Mouse (Mus musculus) heart, embryonic 12.5 days (tissue): ENCODE measurements around the gene Trpm3. TPM values are rescaled to one million over a fixed set of nuclear protein-coding genes. Genes with fewer than 3 reads are reported as not detected.

Experiments used
- ATAC-seq: fragments of 200-750 bp; cut with Nextera tagmentation; 2 replicates; pipeline ENCODE4 v1.8.0; 2017; ENCODE audit warnings: moderate TSS enrichment, moderate library complexity; ENCODE audit not compliant: insufficient number of reproducible peaks, low FRiP score
- H3K27ac ChIP-seq: fragments of 300-500 bp; sonication (generic); 2 replicates; pipeline ENCODE4 v1.5.1; 2016; ENCODE audit warnings: mild to moderate bottlenecking, moderate library complexity; ENCODE audit not compliant: poor library complexity, severe bottlenecking
- H3K27me3 ChIP-seq: fragments of 300-500 bp; sonication (generic); replicated peaks from 2 replicates; pipeline ENCODE4 v1.6.1; 2016; ENCODE audit warnings: mild to moderate bottlenecking, moderate library complexity
- H3K36me3 ChIP-seq: fragments of 300-500 bp; sonication (generic); 2 replicates; pipeline ENCODE4 v1.6.1; 2016; ENCODE audit warnings: mild to moderate bottlenecking, moderate library complexity
- H3K4me1 ChIP-seq: fragments of 300-500 bp; sonication (generic); replicated peaks from 2 replicates; pipeline ENCODE4 v1.6.1; 2016; ENCODE audit warnings: mild to moderate bottlenecking
- H3K4me2 ChIP-seq: fragments of 300-500 bp; sonication (generic); 2 replicates; pipeline ENCODE4 v1.6.1; 2016; ENCODE audit warnings: mild to moderate bottlenecking, moderate library complexity
- H3K4me3 ChIP-seq: fragments of 300-500 bp; sonication (generic); 2 replicates; pipeline ENCODE4 v1.5.1; 2016; ENCODE audit warnings: mild to moderate bottlenecking
- H3K9ac ChIP-seq: fragments of 300-500 bp; sonication (generic); 2 replicates; pipeline ENCODE4 v1.6.1; 2016; ENCODE audit warnings: mild to moderate bottlenecking, moderate library complexity
- H3K9me3 ChIP-seq: fragments of 300-500 bp; sonication (generic); replicated peaks from 2 replicates; pipeline ENCODE4 v1.6.1; 2016; ENCODE audit warnings: mild to moderate bottlenecking, moderate library complexity
- WGBS: fragments of 180-500 bp; shearing (Covaris S2); methylation state at CpG from one replicate; pipeline ENCODE4 v1.1.7; 2016; 5-methylcytosine and 5-hydroxymethylcytosine counted together
- polyA plus RNA-seq: library from polyadenylated mRNA; unstranded; fragments of >200 nt; fragmentation: Nextera tagmentation; extraction: Ambion mirVana; gene quantifications from 2 replicates; pipeline ENCODE4 v1.2.1, GENCODE M21; 2016

Gene Trpm3
- polyA plus RNA-seq, 1 experiment from 2014 or later = 1.0 TPM

- H3K27ac ChIP-seq = no peak overlapping the region
- H3K4me3 ChIP-seq = no peak overlapping the region
- ATAC-seq = no peak
- no peak overlapping the region for H3K4me2 ChIP-seq
- WGBS = 67% methylated on average over 12 of the region's 12 CpGs
- H3K9me3 ChIP-seq = no peaks in the 10 kb centered on the region
- H3K4me1 ChIP-seq = no peaks in the 10 kb centered on the region
- no peaks in the 10 kb centered on the region for H3K36me3 ChIP-seq
- no peaks in the 10 kb centered on the region for H3K27me3 ChIP-seq
- H3K9ac ChIP-seq = no peak overlapping the region
These were observed 823.3 kb downstream of the Trpm3 start for GRCm38 (mm10) chr19:22962001-22962708.

GRCm38 (mm10) chr19:22962731-22963130 lies 823.9 kb downstream of the Trpm3 start:
- 49% methylated on average over 8 of the region's 8 CpGs for WGBS
- ATAC-seq = no peak

GRCm38 (mm10) chr19:22963726-22964398 lies 825.0 kb downstream of the Trpm3 start:
- WGBS = 67% methylated on average over 6 of the region's 6 CpGs
- no peak for ATAC-seq
- no peak overlapping the region for H3K4me3 ChIP-seq

More at GRCm38 (mm10) chr19:22962731-22963130, 823.9 kb downstream of the Trpm3 start:
- Histone ChIP-seq H3K27me3 (no peaks in the 10 kb centered on the region), H3K4me3 (no peak overlapping the region), H3K4me2 (no peak overlapping the region), H3K9me3 (no peaks in the 10 kb centered on the region), H3K9ac (no peak overlapping the region), H3K27ac (no peak overlapping the region), H3K4me1 (no peaks in the 10 kb centered on the region), H3K36me3 (no peaks in the 10 kb centered on the region)

GRCm38 (mm10) chr19:22965470-22965869 lies 826.6 kb downstream of the Trpm3 start:
- H3K9me3 ChIP-seq = no peaks in the 10 kb centered on the region
- 71% methylated on average over 6 of the region's 6 CpGs for WGBS

More at GRCm38 (mm10) chr19:22963726-22964398, 825.0 kb downstream of the Trpm3 start:
- Histone ChIP-seq H3K27ac (no peak overlapping the region), H3K27me3 (no peaks in the 10 kb centered on the region), H3K36me3 (no peaks in the 10 kb centered on the region), H3K4me2 (no peak overlapping the region), H3K4me1 (no peaks in the 10 kb centered on the region), H3K9me3 (no peaks in the 10 kb centered on the region), H3K9ac (no peak overlapping the region)

GRCm38 (mm10) chr19:22973294-22973693 lies 834.4 kb downstream of the Trpm3 start:
- H3K9me3 ChIP-seq = no peaks in the 10 kb centered on the region
- no peak for ATAC-seq
- no peak overlapping the region for H3K4me3 ChIP-seq
- no peak overlapping the region for H3K9ac ChIP-seq
- H3K27ac ChIP-seq = no peak overlapping the region
- H3K4me1 ChIP-seq = no peaks in the 10 kb centered on the region
- no peaks in the 10 kb centered on the region for H3K36me3 ChIP-seq
- whole genome bisulfite sequencing = 85% methylated on average over 3 of the region's 3 CpGs
- no peaks in the 10 kb centered on the region for H3K27me3 ChIP-seq
- H3K4me2 ChIP-seq = no peak overlapping the region

More at GRCm38 (mm10) chr19:22965470-22965869, 826.6 kb downstream of the Trpm3 start:
- Histone ChIP-seq H3K27ac (no peak overlapping the region), H3K4me1 (no peaks in the 10 kb centered on the region), H3K4me2 (no peak overlapping the region), H3K27me3 (no peaks in the 10 kb centered on the region), H3K9ac (no peak overlapping the region), H3K36me3 (no peaks in the 10 kb centered on the region), H3K4me3 (no peak overlapping the region)
- no peak for ATAC-seq

- WGBS = 89% methylated on average over 5 of the region's 5 CpGs
- Histone ChIP-seq H3K27me3 (no peaks in the 10 kb centered on the region), H3K4me2 (no peak overlapping the region), H3K27ac (no peak overlapping the region), H3K9ac (no peak overlapping the region), H3K9me3 (no peaks in the 10 kb centered on the region), H3K4me3 (no peak overlapping the region), H3K4me1 (no peaks in the 10 kb centered on the region), H3K36me3 (no peaks in the 10 kb centered on the region)
- no peak for ATAC-seq
These were observed 834.9 kb downstream of the Trpm3 start for GRCm38 (mm10) chr19:22973727-22974126.

- H3K36me3 ChIP-seq = no peaks in the 10 kb centered on the region
- H3K9me3 ChIP-seq = no peaks in the 10 kb centered on the region
- no peak overlapping the region for H3K27ac ChIP-seq
- no peaks in the 10 kb centered on the region for H3K27me3 ChIP-seq
- WGBS = 92% methylated on average over 5 of the region's 5 CpGs
- H3K9ac ChIP-seq = no peak overlapping the region
- no peak overlapping the region for H3K4me2 ChIP-seq
- no peak overlapping the region for H3K4me3 ChIP-seq
- no peak for ATAC-seq
- H3K4me1 ChIP-seq = no peaks in the 10 kb centered on the region
These were observed 837.0 kb downstream of the Trpm3 start for GRCm38 (mm10) chr19:22975801-22976200.

- Histone ChIP-seq H3K9me3 (no peaks in the 10 kb centered on the region), H3K4me3 (no peak overlapping the region), H3K9ac (no peak overlapping the region), H3K4me1 (no peaks in the 10 kb centered on the region), H3K27ac (no peak overlapping the region), H3K36me3 (no peaks in the 10 kb centered on the region), H3K27me3 (no peaks in the 10 kb centered on the region), H3K4me2 (no peak overlapping the region)
- no peak for ATAC-seq
- WGBS = 43% methylated on average over 5 of the region's 5 CpGs
These were observed 838.7 kb downstream of the Trpm3 start for GRCm38 (mm10) chr19:22977508-22977907.

GRCm38 (mm10) chr19:22978763-22979162 lies 839.9 kb downstream of the Trpm3 start:
- WGBS = 77% methylated on average over 7 of the region's 7 CpGs
- Histone ChIP-seq H3K4me3 (no peak overlapping the region), H3K4me1 (no peaks in the 10 kb centered on the region), H3K9me3 (no peaks in the 10 kb centered on the region), H3K9ac (no peak overlapping the region), H3K36me3 (no peaks in the 10 kb centered on the region), H3K4me2 (no peak overlapping the region), H3K27me3 (no peaks in the 10 kb centered on the region), H3K27ac (no peak overlapping the region)
- ATAC-seq = no peak

- no peak for ATAC-seq
- no peaks in the 10 kb centered on the region for H3K36me3 ChIP-seq
- no peak overlapping the region for H3K27ac ChIP-seq
- H3K4me3 ChIP-seq = no peak overlapping the region
- H3K9me3 ChIP-seq = no peaks in the 10 kb centered on the region
- no peaks in the 10 kb centered on the region for H3K27me3 ChIP-seq
- WGBS = 70% methylated on average over 1 of the region's 1 CpGs
- H3K4me1 ChIP-seq = no peaks in the 10 kb centered on the region
- no peak overlapping the region for H3K9ac ChIP-seq
- no peak overlapping the region for H3K4me2 ChIP-seq
These were observed 840.3 kb downstream of the Trpm3 start for GRCm38 (mm10) chr19:22979191-22979590.

- H3K4me3 ChIP-seq = no peak overlapping the region
- no peak overlapping the region for H3K27ac ChIP-seq
- no peaks in the 10 kb centered on the region for H3K9me3 ChIP-seq
- ATAC-seq = no peak
- H3K36me3 ChIP-seq = no peaks in the 10 kb centered on the region
- WGBS = 88% methylated on average over 12 of the region's 12 CpGs
- no peak overlapping the region for H3K4me2 ChIP-seq
- no peaks in the 10 kb centered on the region for H3K4me1 ChIP-seq
- no peaks in the 10 kb centered on the region for H3K27me3 ChIP-seq
- H3K9ac ChIP-seq = no peak overlapping the region
These were observed 849.1 kb downstream of the Trpm3 start for GRCm38 (mm10) chr19:22987914-22988313.
